Mouse (Mus musculus) regulatory T cell (primary cell): ENCODE measurements at regions not wholly inside any gene's neighbourhood (a gene's known extent, or its start where the extent isn't known, plus 50 kb on each side); places are given as distances from the start of the nearest gene placed in this dataset.

Experiments
- in situ Hi-C: fragments of 300-600 bp; cut with MboI, MseI; formaldehyde crosslinking; loops from one replicate; pipeline ENCODE4 v1.15.1; 2025; ENCODE audit warnings: high pct_unique_total_duplicates

GRCm38 (mm10) chr16:7647275-7647926, 777.5 kb downstream of the Tmem114 start:
- in situ Hi-C loops: no loop called here

- in situ Hi-C loops: no loop called here
Observed at GRCm38 (mm10) chr16:7644363-7644762, 780.6 kb downstream of the Tmem114 start.

- in situ Hi-C loops: no loop called here
Observed at GRCm38 (mm10) chr16:7638955-7639755, 785.8 kb downstream of the Tmem114 start.

GRCm38 (mm10) chr16:7637993-7638392, 786.9 kb downstream of the Tmem114 start:
- in situ Hi-C loops: no loop called here

GRCm38 (mm10) chr16:7637121-7637700, 787.7 kb downstream of the Tmem114 start:
- in situ Hi-C loops: no loop called here

- in situ Hi-C loops: no loop called here
Observed at GRCm38 (mm10) chr16:7636326-7636725, 788.6 kb downstream of the Tmem114 start.

GRCm38 (mm10) chr16:7632474-7632873, 792.5 kb downstream of the Tmem114 start:
- in situ Hi-C loops: no loop called here

GRCm38 (mm10) chr16:7628351-7628750, 796.6 kb downstream of the Tmem114 start:
- in situ Hi-C loops: no loop called here

GRCm38 (mm10) chr16:7606602-7607001, 818.3 kb downstream of the Tmem114 start:
- in situ Hi-C loops: no loop called here

- in situ Hi-C loops: no loop called here
Observed at GRCm38 (mm10) chr16:7602428-7602827, 822.5 kb downstream of the Tmem114 start.

GRCm38 (mm10) chr16:7574879-7575278, 850.1 kb downstream of the Tmem114 start:
- in situ Hi-C loops: no loop called here

GRCm38 (mm10) chr16:7560841-7561240, 864.1 kb downstream of the Tmem114 start:
- in situ Hi-C loops: no loop called here

- in situ Hi-C loops: no loop called here
Observed at GRCm38 (mm10) chr16:7559177-7559576, 865.8 kb downstream of the Tmem114 start.

GRCm38 (mm10) chr16:7558637-7559036, 866.3 kb downstream of the Tmem114 start:
- in situ Hi-C loops: no loop called here

- in situ Hi-C loops: no loop called here
Observed at GRCm38 (mm10) chr16:7555911-7556310, 869.0 kb downstream of the Tmem114 start.

GRCm38 (mm10) chr16:7549568-7549967, 875.4 kb downstream of the Tmem114 start:
- in situ Hi-C loops: no loop called here

- in situ Hi-C loops: no loop called here
Observed at GRCm38 (mm10) chr16:7544067-7544466, 880.9 kb downstream of the Tmem114 start.

- in situ Hi-C loops: no loop called here
Observed at GRCm38 (mm10) chr16:7529811-7530210, 895.1 kb downstream of the Tmem114 start.

GRCm38 (mm10) chr16:7528963-7529362, 896.0 kb downstream of the Tmem114 start:
- in situ Hi-C loops: no loop called here

GRCm38 (mm10) chr16:7527923-7528776, 896.8 kb downstream of the Tmem114 start:
- in situ Hi-C loops: no loop called here

- in situ Hi-C loops: no loop called here
Observed at GRCm38 (mm10) chr16:7518711-7519110, 906.2 kb downstream of the Tmem114 start.
